Mouse (Mus musculus): Measurements from ENCODE around the gene Brd7. TPM values are rescaled to one million over a fixed set of nuclear protein-coding genes. Genes with fewer than 3 reads are reported as not detected.

The Brd7 gene
- 64.0 and 72.2 TPM in 2 replicates for polyA plus RNA-seq (2015; fragmentation: Nextera tagmentation; extraction: Ambion mirVana)

DNA sequence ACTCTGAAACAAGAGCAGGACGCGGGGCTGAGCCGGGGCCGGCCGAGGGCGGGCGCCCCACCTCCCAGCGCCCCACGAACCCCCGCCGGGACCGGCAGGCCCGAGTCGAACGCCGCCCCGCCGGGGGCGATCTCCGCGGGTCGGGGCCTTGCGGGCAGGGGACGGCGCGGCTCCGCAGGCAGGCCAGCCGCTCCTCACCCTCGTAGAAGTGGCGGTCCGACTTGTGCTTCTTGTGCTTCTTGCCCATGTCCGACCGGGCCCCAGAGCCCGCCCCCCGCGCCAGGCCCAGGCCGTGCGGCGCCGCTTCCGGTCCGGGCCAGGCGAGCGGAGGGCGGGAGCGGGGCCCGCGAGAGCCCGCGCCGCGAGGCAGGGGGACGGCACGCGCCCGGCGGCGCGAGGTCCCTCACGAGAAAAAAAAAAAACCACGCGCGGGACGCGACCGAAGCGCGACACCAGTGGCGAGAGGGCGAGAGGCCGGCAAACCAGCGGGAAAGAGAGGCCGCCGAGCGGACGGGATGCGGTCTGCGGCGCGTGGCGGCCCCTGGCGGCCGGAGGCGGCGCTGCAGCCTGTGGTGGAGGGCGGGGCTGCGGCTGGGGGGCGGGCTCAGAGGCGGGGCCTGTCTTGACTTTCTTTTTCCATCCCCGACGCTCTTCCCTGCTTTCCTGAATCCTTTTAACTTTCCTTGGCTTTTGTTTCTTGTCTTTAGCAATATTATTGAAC, at the start of gene Brd7:
Gene Brd7 (minus strand): TSS at position 487 of the 721 bp plus-strand sequence.
- Histone ChIP-seq H3K4me3 (replicated peaks; ENCODE audit: low read length) (peak within 1 kb of the TSS; percentile 99), H3K4me1 (replicated peaks; ENCODE audit: control insufficient read depth, insufficient read depth, low read length) (peaks cover 18% of the 10 kb centered on the region), H3K9me3 (ENCODE audit: control insufficient read depth, low read length) (no peaks in the 10 kb centered on the region), H3K27ac (ENCODE audit: low read length) (peak within 1 kb of the TSS; percentile 60), H3K9ac (replicated peaks; ENCODE audit: low read depth, low read length) (peak within 1 kb of the TSS; percentile 92), H3K27me3 (replicated peaks; ENCODE audit: control insufficient read depth, insufficient read depth, low read length) (no peaks in the 10 kb centered on the region), H3K36me3 (ENCODE audit: control insufficient read depth, insufficient read depth) (peaks cover 13% of the 10 kb centered on the region), H3K4me2 (ENCODE audit: low read length) (peak within 1 kb of the TSS; percentile 98)
- under 1% methylated on average over 78 of the region's 91 CpGs for WGBS
- peak; percentile 91 for ATAC-seq

DNA sequence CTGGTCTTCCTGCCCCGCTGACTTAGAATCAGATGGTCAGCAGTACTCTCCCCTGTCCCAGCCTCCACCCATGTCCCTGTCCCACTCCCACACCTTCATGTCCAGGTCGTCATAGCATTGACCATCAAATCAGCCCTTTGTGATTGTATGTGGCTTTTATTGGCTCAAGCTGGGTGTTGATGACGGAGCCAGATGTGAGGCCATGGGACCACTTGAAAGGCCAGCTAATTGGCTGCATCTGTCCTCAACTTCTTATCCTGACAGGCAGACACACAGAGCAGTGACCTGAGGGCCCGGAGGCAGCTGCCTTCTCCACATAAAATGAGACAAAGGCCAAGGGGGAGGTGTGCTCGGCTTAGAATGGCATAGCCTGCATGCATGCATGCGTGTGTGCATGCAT, 49.5 kb upstream of the Brd7 start:
- H3K4me1 ChIP-seq (replicated peaks; ENCODE audit: control insufficient read depth, insufficient read depth, low read length): no peaks in the 10 kb centered on the region
- no peak for ATAC-seq
- no peak overlapping the region for H3K27ac ChIP-seq (ENCODE audit: low read length)
- no peak overlapping the region for H3K9ac ChIP-seq (replicated peaks; ENCODE audit: low read depth, low read length)
- H3K9me3 ChIP-seq (ENCODE audit: control insufficient read depth, low read length): peaks cover 2% of the 10 kb centered on the region; the same call in 1 of the 2 replicates
- no peaks in the 10 kb centered on the region for H3K36me3 ChIP-seq (ENCODE audit: control insufficient read depth, insufficient read depth)
- no peaks in the 10 kb centered on the region for H3K27me3 ChIP-seq (replicated peaks; ENCODE audit: control insufficient read depth, insufficient read depth, low read length)
- H3K4me2 ChIP-seq (ENCODE audit: low read length): no peak overlapping the region
- no peak overlapping the region for H3K4me3 ChIP-seq (replicated peaks; ENCODE audit: low read length)
- WGBS: 75% methylated on average over 6 of the region's 6 CpGs

DNA sequence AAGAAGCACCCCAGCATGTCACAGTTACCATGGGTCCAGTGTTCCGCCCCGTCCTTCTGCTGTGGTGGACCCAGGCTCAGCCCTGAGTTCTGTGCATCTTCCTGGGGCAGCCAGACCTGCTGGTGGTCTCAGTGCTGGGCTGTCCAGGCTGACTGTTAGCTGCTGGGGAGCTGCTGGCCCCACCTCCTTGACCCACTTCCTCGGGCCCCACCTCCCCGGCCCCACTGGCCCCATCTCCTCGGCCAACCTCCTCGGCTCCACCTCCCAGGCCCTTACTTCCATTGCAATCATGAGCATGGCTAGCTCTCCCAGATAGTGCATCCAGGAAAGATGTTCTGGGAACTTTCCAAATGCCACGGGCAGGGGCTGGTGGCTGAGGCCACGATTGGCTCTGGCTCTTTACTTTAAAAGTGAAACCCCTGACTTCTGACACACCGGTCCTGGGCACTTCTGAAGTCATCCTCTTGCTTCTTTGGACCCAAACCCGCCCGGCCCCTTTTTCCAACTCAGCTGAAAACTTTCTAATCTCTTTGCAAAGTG, 47.5 kb upstream of the Brd7 start:
- 70% methylated on average over 11 of the region's 11 CpGs for WGBS
- Histone ChIP-seq H3K9me3 (ENCODE audit: control insufficient read depth, low read length) (peaks cover 7% of the 10 kb centered on the region; the same call in 1 of the 2 replicates), H3K4me3 (replicated peaks; ENCODE audit: low read length) (no peak overlapping the region), H3K27me3 (replicated peaks; ENCODE audit: control insufficient read depth, insufficient read depth, low read length) (no peaks in the 10 kb centered on the region), H3K36me3 (ENCODE audit: control insufficient read depth, insufficient read depth) (no peaks in the 10 kb centered on the region), H3K9ac (replicated peaks; ENCODE audit: low read depth, low read length) (no peak overlapping the region), H3K4me2 (ENCODE audit: low read length) (no peak overlapping the region), H3K4me1 (replicated peaks; ENCODE audit: control insufficient read depth, insufficient read depth, low read length) (no peaks in the 10 kb centered on the region), H3K27ac (ENCODE audit: low read length) (no peak overlapping the region)
- ATAC-seq: no peak

DNA sequence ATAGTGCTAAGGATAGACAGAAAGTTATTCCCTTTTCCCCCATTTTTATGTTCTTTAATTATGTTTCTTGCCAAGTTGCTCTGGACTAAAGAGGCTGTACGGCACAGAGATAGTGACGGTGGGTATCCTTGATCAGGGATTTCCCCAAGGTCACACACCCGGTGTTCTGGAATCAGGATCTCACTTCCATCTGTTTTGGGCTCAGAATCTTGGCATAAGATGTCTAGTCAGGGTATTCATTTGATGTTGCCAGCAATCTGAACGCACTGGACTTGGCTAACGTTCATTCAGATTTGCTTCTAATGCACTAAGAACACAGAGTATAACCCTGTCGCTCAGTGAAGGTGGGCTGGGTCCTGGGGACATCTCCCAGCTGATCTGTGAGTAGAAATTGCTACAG, 45.7 kb upstream of the Brd7 start:
- Histone ChIP-seq H3K9me3 (ENCODE audit: control insufficient read depth, low read length) (peaks cover 7% of the 10 kb centered on the region; the same call in 1 of the 2 replicates), H3K36me3 (ENCODE audit: control insufficient read depth, insufficient read depth) (no peaks in the 10 kb centered on the region), H3K9ac (replicated peaks; ENCODE audit: low read depth, low read length) (no peak overlapping the region), H3K4me3 (replicated peaks; ENCODE audit: low read length) (no peak overlapping the region), H3K27ac (ENCODE audit: low read length) (no peak overlapping the region), H3K27me3 (replicated peaks; ENCODE audit: control insufficient read depth, insufficient read depth, low read length) (no peaks in the 10 kb centered on the region), H3K4me2 (ENCODE audit: low read length) (no peak overlapping the region), H3K4me1 (replicated peaks; ENCODE audit: control insufficient read depth, insufficient read depth, low read length) (no peaks in the 10 kb centered on the region)
- no peak for ATAC-seq
- WGBS: 81% methylated on average over 6 of the region's 6 CpGs

DNA sequence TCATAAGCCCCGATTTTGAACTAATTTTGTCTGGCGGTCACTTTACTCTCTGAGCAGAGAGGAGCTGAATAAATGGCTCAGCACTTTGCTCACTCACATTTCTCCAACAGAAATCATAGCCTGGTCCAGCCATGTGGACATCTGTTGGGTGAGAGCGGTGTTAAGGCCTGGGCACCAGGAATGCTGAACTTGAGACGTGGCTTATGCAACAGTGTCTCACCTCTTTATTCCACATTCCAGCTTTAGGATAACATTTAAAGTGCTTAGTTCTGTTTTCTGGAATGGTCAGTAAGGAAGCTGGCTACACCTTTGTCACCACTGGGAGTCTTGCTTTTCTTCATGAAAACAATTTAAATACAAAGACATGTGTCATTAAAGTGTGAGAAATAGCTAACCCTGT, 36.1 kb upstream of the Brd7 start:
- ATAC-seq: no peak
- no peak overlapping the region for H3K4me3 ChIP-seq (replicated peaks; ENCODE audit: low read length)
- no peaks in the 10 kb centered on the region for H3K27me3 ChIP-seq (replicated peaks; ENCODE audit: control insufficient read depth, insufficient read depth, low read length)
- H3K27ac ChIP-seq (ENCODE audit: low read length): no peak overlapping the region
- H3K9me3 ChIP-seq (ENCODE audit: control insufficient read depth, low read length): no peaks in the 10 kb centered on the region
- H3K4me2 ChIP-seq (ENCODE audit: low read length): no peak overlapping the region
- H3K36me3 ChIP-seq (ENCODE audit: control insufficient read depth, insufficient read depth): no peaks in the 10 kb centered on the region
- whole genome bisulfite sequencing: 91% methylated on average over 4 of the region's 4 CpGs
- H3K4me1 ChIP-seq (replicated peaks; ENCODE audit: control insufficient read depth, insufficient read depth, low read length): no peaks in the 10 kb centered on the region
- H3K9ac ChIP-seq (replicated peaks; ENCODE audit: low read depth, low read length): no peak overlapping the region

DNA sequence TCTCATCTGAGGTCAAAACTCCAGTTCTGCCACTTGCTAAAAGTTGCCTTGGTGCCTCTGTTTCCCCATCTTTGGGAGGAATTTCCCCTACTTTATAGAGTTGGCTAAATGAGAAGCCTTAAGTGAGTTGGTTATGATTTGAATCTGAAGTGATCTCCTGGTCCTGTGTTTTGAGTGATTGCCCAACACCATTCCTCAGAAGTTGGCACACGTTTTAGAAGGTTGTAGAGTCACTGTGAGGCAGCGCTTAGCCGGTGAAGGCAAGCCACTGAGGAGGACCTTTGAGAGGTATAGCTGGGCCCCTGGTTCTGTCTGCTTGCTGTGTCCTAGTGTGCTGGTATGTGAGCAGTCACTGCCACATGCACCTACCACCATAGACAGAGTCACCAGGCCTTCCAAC, 31.3 kb upstream of the Brd7 start:
- no peak overlapping the region for H3K9ac ChIP-seq (replicated peaks; ENCODE audit: low read depth, low read length)
- no peak for ATAC-seq
- H3K27me3 ChIP-seq (replicated peaks; ENCODE audit: control insufficient read depth, insufficient read depth, low read length): no peaks in the 10 kb centered on the region
- no peak overlapping the region for H3K27ac ChIP-seq (ENCODE audit: low read length)
- H3K4me2 ChIP-seq (ENCODE audit: low read length): no peak overlapping the region
- no peaks in the 10 kb centered on the region for H3K36me3 ChIP-seq (ENCODE audit: control insufficient read depth, insufficient read depth)
- no peak overlapping the region for H3K4me3 ChIP-seq (replicated peaks; ENCODE audit: low read length)
- no peaks in the 10 kb centered on the region for H3K9me3 ChIP-seq (ENCODE audit: control insufficient read depth, low read length)
- WGBS: 90% methylated on average over 3 of the region's 3 CpGs
- no peaks in the 10 kb centered on the region for H3K4me1 ChIP-seq (replicated peaks; ENCODE audit: control insufficient read depth, insufficient read depth, low read length)

DNA sequence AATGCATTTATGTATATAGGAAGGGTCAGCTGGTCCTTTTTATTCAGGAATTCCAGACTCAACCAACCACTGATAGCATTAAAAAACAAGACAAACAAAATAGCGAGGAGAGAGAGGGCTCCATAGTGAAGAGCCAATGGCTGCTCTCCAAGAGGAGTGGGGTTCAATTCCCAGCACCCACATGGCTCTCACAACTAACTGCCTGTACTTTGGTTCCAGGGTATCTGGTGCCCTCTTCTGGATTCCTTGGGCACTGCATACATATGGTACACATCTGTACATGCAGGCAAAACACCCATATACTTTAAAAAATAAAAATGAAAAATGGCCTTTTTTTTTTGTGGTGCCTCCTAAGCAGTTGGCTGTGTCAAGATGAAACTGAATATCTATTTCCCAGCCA, 28.8 kb upstream of the Brd7 start:
- no peaks in the 10 kb centered on the region for H3K9me3 ChIP-seq (ENCODE audit: control insufficient read depth, low read length)
- ATAC-seq: no peak
- no peak overlapping the region for H3K4me3 ChIP-seq (replicated peaks; ENCODE audit: low read length)
- 0 out of 2 replicates have a peak, but pooled peaks cover 3% of the 10 kb centered on the region for H3K4me1 ChIP-seq (replicated peaks; ENCODE audit: control insufficient read depth, insufficient read depth, low read length)
- no peaks in the 10 kb centered on the region for H3K36me3 ChIP-seq (ENCODE audit: control insufficient read depth, insufficient read depth)
- 96% methylated on average over 1 of the region's 1 CpGs for WGBS
- H3K27ac ChIP-seq (ENCODE audit: low read length): no peak overlapping the region
- no peaks in the 10 kb centered on the region for H3K27me3 ChIP-seq (replicated peaks; ENCODE audit: control insufficient read depth, insufficient read depth, low read length)
- H3K9ac ChIP-seq (replicated peaks; ENCODE audit: low read depth, low read length): no peak overlapping the region
- no peak overlapping the region for H3K4me2 ChIP-seq (ENCODE audit: low read length)

DNA sequence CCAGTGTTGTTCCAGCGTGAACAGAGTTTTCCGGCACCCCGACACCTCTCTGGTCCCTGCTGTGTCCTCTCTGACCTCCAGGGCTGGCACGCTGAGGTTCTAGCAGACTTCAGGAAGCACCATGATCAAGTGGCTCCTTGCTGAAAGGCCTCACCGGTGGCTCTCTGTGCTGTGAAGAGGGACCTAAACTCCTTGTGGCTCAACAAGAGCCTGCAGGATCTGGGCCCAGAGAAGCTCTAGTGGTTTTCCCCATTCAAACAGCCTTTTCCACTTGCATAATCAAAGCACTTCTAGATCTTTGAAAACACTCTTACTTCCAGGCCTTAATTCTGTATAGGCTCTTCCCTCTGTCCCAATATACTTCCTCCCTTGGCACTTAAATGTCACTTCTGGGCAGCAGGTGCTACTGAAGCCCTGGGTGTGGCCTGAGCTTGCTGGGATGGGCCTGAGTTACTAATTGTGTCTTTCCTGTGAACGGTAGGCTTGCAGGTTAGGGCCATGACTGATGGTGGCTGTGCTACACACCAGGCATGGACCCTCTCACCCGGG, 26.8 kb upstream of the Brd7 start:
- Histone ChIP-seq H3K27ac (ENCODE audit: low read length) (no peak overlapping the region), H3K9ac (replicated peaks; ENCODE audit: low read depth, low read length) (no peak overlapping the region), H3K4me2 (ENCODE audit: low read length) (no peak overlapping the region), H3K36me3 (ENCODE audit: control insufficient read depth, insufficient read depth) (no peaks in the 10 kb centered on the region), H3K4me1 (replicated peaks; ENCODE audit: control insufficient read depth, insufficient read depth, low read length) (0 out of 2 replicates have a peak, but pooled peaks cover 3% of the 10 kb centered on the region), H3K4me3 (replicated peaks; ENCODE audit: low read length) (no peak overlapping the region), H3K9me3 (ENCODE audit: control insufficient read depth, low read length) (no peaks in the 10 kb centered on the region), H3K27me3 (replicated peaks; ENCODE audit: control insufficient read depth, insufficient read depth, low read length) (no peaks in the 10 kb centered on the region)
- 84% methylated on average over 7 of the region's 7 CpGs for WGBS
- ATAC-seq: no peak

DNA sequence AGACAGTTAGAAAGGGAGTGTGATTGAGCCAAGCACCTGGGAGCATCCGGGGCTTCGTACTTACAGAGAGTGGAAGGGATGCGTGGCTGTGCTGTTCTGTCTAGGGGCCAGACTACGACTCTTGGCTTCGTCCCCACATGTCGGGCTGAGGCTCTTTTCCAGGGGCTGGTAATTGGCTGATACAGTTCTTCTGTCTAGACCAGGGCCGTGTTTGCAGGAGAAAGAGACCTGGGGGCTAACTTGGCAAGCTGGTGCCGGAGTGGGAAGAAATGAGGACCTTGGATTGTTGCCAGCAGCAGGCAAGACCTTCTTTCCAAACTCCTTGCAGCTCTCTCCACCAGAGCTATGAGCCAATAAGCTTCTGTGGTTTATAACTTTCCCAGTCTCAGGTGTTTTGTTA, 25.9 kb upstream of the Brd7 start:
- Histone ChIP-seq H3K9ac (replicated peaks; ENCODE audit: low read depth, low read length) (no peak overlapping the region), H3K4me2 (ENCODE audit: low read length) (no peak overlapping the region), H3K27ac (ENCODE audit: low read length) (no peak overlapping the region), H3K36me3 (ENCODE audit: control insufficient read depth, insufficient read depth) (no peaks in the 10 kb centered on the region), H3K27me3 (replicated peaks; ENCODE audit: control insufficient read depth, insufficient read depth, low read length) (no peaks in the 10 kb centered on the region), H3K9me3 (ENCODE audit: control insufficient read depth, low read length) (no peaks in the 10 kb centered on the region), H3K4me1 (replicated peaks; ENCODE audit: control insufficient read depth, insufficient read depth, low read length) (0 out of 2 replicates have a peak, but pooled peaks cover 3% of the 10 kb centered on the region), H3K4me3 (replicated peaks; ENCODE audit: low read length) (no peak overlapping the region)
- 33% methylated on average over 8 of the region's 8 CpGs for WGBS
- ATAC-seq: 0 out of 2 replicates have a peak, but pooled peaks have one; percentile 28

Measured in forebrain, embryonic 16.5 days (tissue).